Mouse (Mus musculus): ENCODE results near the gene Trmt112. TPM values are rescaled to one million over a fixed set of nuclear protein-coding genes. Genes with fewer than 3 reads are reported as not detected.
"Not testable (repeated sequence)": the region's sequence is repeated elsewhere in the genome, so short reads cannot be mapped to it uniquely, and the experiment has no call there.

Gene Trmt112
- polyA plus RNA-seq, 1 experiment from 2014 or later, result 147 TPM

- Histone ChIP-seq H3K9ac (ENCODE audit: low read depth, low read length) (no peak overlapping the region), H3K27ac (ENCODE audit: low read depth, low read length) (no peak overlapping the region), H3K4me2 (replicated peaks; ENCODE audit: low read depth, low read length) (no peak overlapping the region), H3K9me3 (ENCODE audit: control insufficient read depth, low read length) (no peaks in the 10 kb centered on the region), H3K36me3 (ENCODE audit: control insufficient read depth, insufficient read depth, low read length) (peaks cover 5% of the 10 kb centered on the region), H3K4me1 (replicated peaks; ENCODE audit: control insufficient read depth, insufficient read depth, low read length) (peaks cover 10% of the 10 kb centered on the region), H3K27me3 (ENCODE audit: control insufficient read depth, insufficient read depth, low read length) (no peaks in the 10 kb centered on the region), H3K4me3 (ENCODE audit: low read depth, low read length) (no peak overlapping the region)
- DNase-seq (ENCODE audit: low spot score) (no peak), ATAC-seq (ENCODE audit: low FRiP score) (no peak)
- WGBS, result 92% methylated on average over 11 of the region's 11 CpGs
These were observed 3.9 kb upstream of the Trmt112 start for GRCm38 (mm10) chr19:6905498-6906159.

GRCm38 (mm10) chr19:6906199-6906598 lies 3.3 kb upstream of the Trmt112 start:
- ATAC-seq (ENCODE audit: low FRiP score), result no peak
- no peak for DNase-seq (ENCODE audit: low spot score)
- Histone ChIP-seq H3K4me3 (ENCODE audit: low read depth, low read length) (no peak overlapping the region), H3K27me3 (ENCODE audit: control insufficient read depth, insufficient read depth, low read length) (no peaks in the 10 kb centered on the region), H3K4me2 (replicated peaks; ENCODE audit: low read depth, low read length) (no peak overlapping the region), H3K36me3 (ENCODE audit: control insufficient read depth, insufficient read depth, low read length) (peaks cover 5% of the 10 kb centered on the region), H3K4me1 (replicated peaks; ENCODE audit: control insufficient read depth, insufficient read depth, low read length) (peaks cover 12% of the 10 kb centered on the region), H3K27ac (ENCODE audit: low read depth, low read length) (no peak overlapping the region), H3K9me3 (ENCODE audit: control insufficient read depth, low read length) (no peaks in the 10 kb centered on the region), H3K9ac (ENCODE audit: low read depth, low read length) (no peak overlapping the region)
- WGBS, result 91% methylated on average over 3 of the region's 3 CpGs

DNA sequence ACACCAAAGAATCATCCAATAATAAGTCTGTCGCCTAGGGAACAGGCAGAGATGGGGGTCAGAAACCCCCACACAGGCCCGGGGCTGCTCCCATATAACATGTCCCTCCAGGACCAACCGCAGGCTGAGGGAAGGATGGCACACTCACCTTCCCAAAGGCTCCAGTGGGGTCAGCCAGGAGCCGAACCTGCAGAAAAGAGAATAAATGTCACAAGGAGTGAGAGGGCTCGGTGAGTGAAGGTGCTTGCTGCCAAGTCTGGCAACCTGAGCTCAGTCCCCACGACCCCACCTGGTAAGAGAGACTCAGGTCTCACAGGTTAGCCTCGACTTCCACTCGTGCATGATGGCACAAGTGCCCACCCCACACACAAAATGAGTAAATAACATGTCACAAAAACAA lies 2.4 kb upstream of the Trmt112 start:
- 91% methylated on average over 8 of the region's 8 CpGs for WGBS

DNA sequence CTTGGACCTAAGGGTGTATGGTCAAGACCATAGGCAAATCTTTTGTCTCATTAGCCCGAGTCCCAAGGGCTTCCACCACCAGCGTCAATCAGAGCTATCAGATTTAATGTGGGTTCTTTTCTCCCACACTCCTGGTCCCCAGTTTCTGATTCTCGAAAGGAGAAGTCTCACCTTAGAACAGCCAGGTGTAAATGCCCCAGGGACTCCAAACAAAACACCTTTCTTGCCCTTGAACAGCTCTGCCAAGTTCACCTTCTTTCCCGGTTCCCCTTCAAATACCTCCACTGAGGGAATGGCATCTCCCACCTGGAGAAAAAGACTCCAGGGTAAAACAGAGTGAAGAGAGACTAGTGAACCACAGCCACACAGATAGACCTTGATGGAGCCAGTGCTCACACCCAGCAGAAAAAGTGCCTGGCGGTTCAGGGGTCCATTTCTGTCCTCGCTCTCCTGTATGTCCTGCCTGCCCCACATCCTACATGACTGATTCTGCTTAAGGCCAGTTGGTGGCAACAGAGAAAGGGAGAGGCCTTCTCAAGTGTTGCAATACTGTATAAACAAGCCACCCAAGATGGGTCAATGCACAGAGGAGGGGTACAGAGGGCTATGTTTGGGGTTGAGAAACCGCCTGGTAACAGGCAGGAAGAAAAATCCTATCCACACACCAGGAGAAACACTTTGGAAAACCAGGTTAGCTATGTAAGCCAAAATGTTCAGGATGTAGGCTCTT lies 1.5 kb upstream of the Trmt112 start:
- no peak overlapping the region; the same call in 1 of the 2 replicates for H3K9ac ChIP-seq (ENCODE audit: low read depth, low read length)
- ATAC-seq (ENCODE audit: low FRiP score), result no peak
- H3K27me3 ChIP-seq (ENCODE audit: control insufficient read depth, insufficient read depth, low read length), result no peaks in the 10 kb centered on the region
- DNase-seq (ENCODE audit: low spot score), result no peak
- no peak overlapping the region for H3K27ac ChIP-seq (ENCODE audit: low read depth, low read length)
- H3K4me3 ChIP-seq (ENCODE audit: low read depth, low read length), result no peak overlapping the region
- peaks cover 12% of the 10 kb centered on the region for H3K4me1 ChIP-seq (replicated peaks; ENCODE audit: control insufficient read depth, insufficient read depth, low read length)
- WGBS, result 90% methylated on average over 7 of the region's 7 CpGs
- peak overlapping the region; percentile 73 for H3K4me2 ChIP-seq (replicated peaks; ENCODE audit: low read depth, low read length)
- peaks cover 10% of the 10 kb centered on the region for H3K36me3 ChIP-seq (ENCODE audit: control insufficient read depth, insufficient read depth, low read length)
- no peaks in the 10 kb centered on the region for H3K9me3 ChIP-seq (ENCODE audit: control insufficient read depth, low read length)

More for the DNA sequence above, 2.4 kb upstream of the Trmt112 start:
- Histone ChIP-seq H3K27ac (ENCODE audit: low read depth, low read length) (no peak overlapping the region), H3K27me3 (ENCODE audit: control insufficient read depth, insufficient read depth, low read length) (no peaks in the 10 kb centered on the region), H3K9ac (ENCODE audit: low read depth, low read length) (no peak overlapping the region), H3K4me3 (ENCODE audit: low read depth, low read length) (no peak overlapping the region), H3K9me3 (ENCODE audit: control insufficient read depth, low read length) (no peaks in the 10 kb centered on the region), H3K4me2 (replicated peaks; ENCODE audit: low read depth, low read length) (no peak overlapping the region), H3K4me1 (replicated peaks; ENCODE audit: control insufficient read depth, insufficient read depth, low read length) (peaks cover 12% of the 10 kb centered on the region), H3K36me3 (ENCODE audit: control insufficient read depth, insufficient read depth, low read length) (peaks cover 8% of the 10 kb centered on the region)
- no peak for DNase-seq (ENCODE audit: low spot score)
- ATAC-seq (ENCODE audit: low FRiP score), result no peak

- peak overlapping the region; percentile 95 for H3K27ac ChIP-seq (ENCODE audit: low read depth, low read length)
- H3K9ac ChIP-seq (ENCODE audit: low read depth, low read length), result peak overlapping the region; percentile 60
- peaks cover 12% of the 10 kb centered on the region for H3K36me3 ChIP-seq (ENCODE audit: control insufficient read depth, insufficient read depth, low read length)
- ATAC-seq (ENCODE audit: low FRiP score) (no peak), DNase-seq (ENCODE audit: low spot score) (no peak)
- no peaks in the 10 kb centered on the region for H3K9me3 ChIP-seq (ENCODE audit: control insufficient read depth, low read length)
- peaks cover 12% of the 10 kb centered on the region for H3K4me1 ChIP-seq (replicated peaks; ENCODE audit: control insufficient read depth, insufficient read depth, low read length)
- H3K4me3 ChIP-seq (ENCODE audit: low read depth, low read length), result peak overlapping the region; percentile 61
- peak overlapping the region; percentile 73 for H3K4me2 ChIP-seq (replicated peaks; ENCODE audit: low read depth, low read length)
- no peaks in the 10 kb centered on the region for H3K27me3 ChIP-seq (ENCODE audit: control insufficient read depth, insufficient read depth, low read length)
- WGBS, result 11% methylated on average over 11 of the region's 11 CpGs
These were observed 477 bp upstream of the Trmt112 start for GRCm38 (mm10) chr19:6909021-6909420.

GRCm38 (mm10) chr19:6910306-6910705 lies 808 bp downstream of the Trmt112 start:
- Histone ChIP-seq H3K36me3 (ENCODE audit: control insufficient read depth, insufficient read depth, low read length) (peaks cover 13% of the 10 kb centered on the region), H3K4me3 (ENCODE audit: low read depth, low read length) (peak overlapping the region; percentile 61), H3K27ac (ENCODE audit: low read depth, low read length) (peak overlapping the region; percentile 95), H3K9ac (ENCODE audit: low read depth, low read length) (peak overlapping the region; percentile 60), H3K4me2 (replicated peaks; ENCODE audit: low read depth, low read length) (peak overlapping the region; percentile 73), H3K4me1 (replicated peaks; ENCODE audit: control insufficient read depth, insufficient read depth, low read length) (peaks cover 12% of the 10 kb centered on the region)
- H3K27me3 ChIP-seq (ENCODE audit: control insufficient read depth, insufficient read depth, low read length); H3K9me3 ChIP-seq (ENCODE audit: control insufficient read depth, low read length): not testable (repeated sequence)
- WGBS, result under 1% methylated on average over 27 of the region's 30 CpGs
- ATAC-seq (ENCODE audit: low FRiP score) (peak; percentile 26; the same call in 1 of the 2 replicates), DNase-seq (ENCODE audit: low spot score) (peak; percentile 66)

DNA sequence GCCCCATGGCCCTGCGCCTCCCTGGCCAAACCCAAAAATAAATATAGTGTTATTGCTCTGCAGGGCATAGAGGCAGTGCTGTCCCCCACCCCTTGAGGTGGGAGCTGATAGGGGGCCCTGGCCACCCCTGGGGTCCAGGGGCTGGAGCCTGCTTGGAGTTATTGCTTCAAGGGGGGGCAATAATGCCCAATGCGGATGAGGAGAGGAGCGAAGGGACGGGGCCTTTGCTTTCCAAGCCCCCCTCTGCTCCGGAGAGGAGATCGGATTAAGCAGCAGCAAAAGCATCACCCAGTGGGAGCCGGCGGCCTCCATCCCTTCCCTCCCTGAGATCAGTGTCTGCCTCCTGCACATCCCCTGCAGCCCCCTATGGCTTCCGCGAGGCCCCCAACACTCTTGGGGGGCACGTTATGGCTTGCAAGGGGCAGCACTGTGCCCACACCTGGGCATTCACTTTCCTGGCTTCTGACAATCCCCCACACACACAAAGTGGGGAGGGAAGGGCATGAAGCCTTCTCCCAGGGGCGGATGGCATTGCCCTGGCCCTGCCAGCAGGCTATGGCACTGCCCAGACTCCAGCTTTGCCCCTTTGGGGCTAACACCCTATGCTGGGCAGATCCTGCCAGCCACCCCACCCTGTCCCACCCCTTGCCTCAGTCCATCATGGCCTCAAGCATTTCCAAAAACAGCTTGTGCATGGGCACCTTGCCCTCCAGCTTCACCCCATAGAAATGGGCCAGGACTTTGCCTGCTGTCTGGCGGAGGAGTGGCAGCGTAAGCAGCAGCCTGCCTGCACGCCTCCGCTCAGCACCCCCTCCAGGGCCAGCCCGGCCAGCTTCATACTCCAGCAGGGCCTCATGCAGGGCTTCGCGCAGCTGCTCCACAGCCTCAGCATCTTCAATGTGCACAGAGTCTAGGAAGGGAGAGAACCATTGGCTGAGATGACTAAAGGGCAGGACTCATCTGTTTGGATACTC lies 1.9 kb downstream of the Trmt112 start:
- WGBS, result 90% methylated on average over 19 of the region's 19 CpGs
- DNase-seq (ENCODE audit: low spot score) (no peak), ATAC-seq (ENCODE audit: low FRiP score) (no peak)
- Histone ChIP-seq H3K27me3 (ENCODE audit: control insufficient read depth, insufficient read depth, low read length) (no peaks in the 10 kb centered on the region), H3K36me3 (ENCODE audit: control insufficient read depth, insufficient read depth, low read length) (peaks cover 13% of the 10 kb centered on the region), H3K4me3 (ENCODE audit: low read depth, low read length) (peak overlapping the region; percentile 20; the same call in 1 of the 2 replicates), H3K9me3 (ENCODE audit: control insufficient read depth, low read length) (no peaks in the 10 kb centered on the region), H3K27ac (ENCODE audit: low read depth, low read length) (no peak overlapping the region), H3K4me2 (replicated peaks; ENCODE audit: low read depth, low read length) (peak overlapping the region; percentile 17), H3K9ac (ENCODE audit: low read depth, low read length) (no peak overlapping the region), H3K4me1 (replicated peaks; ENCODE audit: control insufficient read depth, insufficient read depth, low read length) (peaks cover 12% of the 10 kb centered on the region)

- Histone ChIP-seq H3K27ac (ENCODE audit: low read depth, low read length) (no peak overlapping the region), H3K4me2 (replicated peaks; ENCODE audit: low read depth, low read length) (no peak overlapping the region), H3K36me3 (ENCODE audit: control insufficient read depth, insufficient read depth, low read length) (peaks cover 8% of the 10 kb centered on the region; the same call in 1 of the 2 replicates), H3K4me3 (ENCODE audit: low read depth, low read length) (no peak overlapping the region), H3K4me1 (replicated peaks; ENCODE audit: control insufficient read depth, insufficient read depth, low read length) (peaks cover 12% of the 10 kb centered on the region), H3K9me3 (ENCODE audit: control insufficient read depth, low read length) (no peaks in the 10 kb centered on the region), H3K27me3 (ENCODE audit: control insufficient read depth, insufficient read depth, low read length) (no peaks in the 10 kb centered on the region), H3K9ac (ENCODE audit: low read depth, low read length) (no peak overlapping the region)
- ATAC-seq (ENCODE audit: low FRiP score) (no peak), DNase-seq (ENCODE audit: low spot score) (no peak)
- WGBS, result 92% methylated on average over 15 of the region's 15 CpGs
These were observed 2.9 kb downstream of the Trmt112 start for GRCm38 (mm10) chr19:6912205-6912970.

All from hindbrain, embryonic 11.5 days (tissue).